ENCODE assay signal across 15 mouse cellular contexts in genomic region chr4:119018573-119018972, GRCm38 (mm10). TPM values are rescaled to one million over a fixed set of nuclear protein-coding genes. Genes with fewer than 3 reads are reported as not detected.
DNase-seq lines count a peak whose midpoint lies in the region; ATAC-seq lines count a peak whose summit lies in the region.
"Had no signal": no experiment of that assay in that cellular context is flagged by ENCODE, and none has a peak within 500 bp of the region (broad histone marks: within the 10 kb centered on the region; RNA-seq: fewer than 3 reads in every experiment).

No protein-coding gene starts in this region.

- peaks cover 40% of the 10 kb centered on the region for H3K4me1 ChIP-seq in hindbrain, embryonic 10.5 days (replicated peaks)
- no peaks in the 10 kb centered on the region for H3K4me1 ChIP-seq in hindbrain, embryonic 14.5 days (replicated peaks; ENCODE audit: control insufficient read depth, insufficient read depth, low read length)
- peaks cover 13% of the 10 kb centered on the region for H3K4me1 ChIP-seq in intestine, embryonic 15.5 days (replicated peaks)
- H3K4me1 ChIP-seq in neural tube, embryonic 15.5 days, result peaks cover 9% of the 10 kb centered on the region; the same call in 1 of the 2 replicates

- no peak for ATAC-seq in hindbrain, embryonic 14.5 days (ENCODE audit: low FRiP score)
- ATAC-seq in intestine, embryonic 15.5 days, result peak; percentile 43; the same call in 1 of the 2 replicates
- ATAC-seq in megakaryocyte-erythroid progenitor cell, adult 5-6 weeks (replicated peaks; ENCODE audit: low FRiP score, low TSS enrichment, poor library complexity, severe bottlenecking), result 0 out of 2 replicates have a peak, but pooled peaks have one; percentile 42
- ATAC-seq in neural tube, embryonic 15.5 days (ENCODE audit: low FRiP score), result no peak

- H3K9me3 ChIP-seq in hindbrain, embryonic 10.5 days, result no peaks in the 10 kb centered on the region
- no peaks in the 10 kb centered on the region for H3K9me3 ChIP-seq in hindbrain, embryonic 14.5 days (ENCODE audit: control insufficient read depth, low read length)
- H3K9me3 ChIP-seq in intestine, embryonic 15.5 days, result no peaks in the 10 kb centered on the region
- H3K9me3 ChIP-seq in neural tube, embryonic 15.5 days (replicated peaks), result no peaks in the 10 kb centered on the region
- H3K9me3 ChIP-seq: hindbrain, embryonic 15.5 days had no signal

- H3K4me3 ChIP-seq in hindbrain, embryonic 10.5 days, result no peak overlapping the region
- H3K4me3 ChIP-seq in hindbrain, embryonic 14.5 days (replicated peaks; ENCODE audit: low read length), result no peak overlapping the region
- H3K4me3 ChIP-seq in intestine, embryonic 15.5 days (replicated peaks), result no peak overlapping the region
- no peak overlapping the region for H3K4me3 ChIP-seq in neural tube, embryonic 15.5 days (replicated peaks)
- H3K4me3 ChIP-seq: hindbrain, embryonic 15.5 days had no signal

- H3K27ac ChIP-seq in hindbrain, embryonic 10.5 days, result peak overlapping the region; percentile 77
- no peak overlapping the region for H3K27ac ChIP-seq in hindbrain, embryonic 14.5 days
- H3K27ac ChIP-seq in intestine, embryonic 15.5 days, result peak overlapping the region; percentile 60
- no peak overlapping the region for H3K27ac ChIP-seq in neural tube, embryonic 15.5 days (replicated peaks)
- H3K27ac ChIP-seq: hindbrain, embryonic 15.5 days had no signal

- WGBS in hindbrain, embryonic 10.5 days, result 65% methylated on average over 6 of the region's 6 CpGs
- WGBS in hindbrain, embryonic 14.5 days, result 66% methylated on average over 6 of the region's 6 CpGs
- WGBS in intestine, embryonic 15.5 days, result 35% methylated on average over 6 of the region's 6 CpGs
- 73% methylated on average over 6 of the region's 6 CpGs for WGBS in neural tube, embryonic 15.5 days

- no peaks in the 10 kb centered on the region for H3K27me3 ChIP-seq in hindbrain, embryonic 10.5 days (ENCODE audit: insufficient read depth, poor library complexity, severe bottlenecking)
- H3K27me3 ChIP-seq in hindbrain, embryonic 14.5 days (ENCODE audit: control insufficient read depth, insufficient read depth, low read length), result no peaks in the 10 kb centered on the region
- H3K27me3 ChIP-seq in intestine, embryonic 15.5 days (replicated peaks), result no peaks in the 10 kb centered on the region
- H3K27me3 ChIP-seq in neural tube, embryonic 15.5 days (replicated peaks), result no peaks in the 10 kb centered on the region
- H3K27me3 ChIP-seq: hindbrain, embryonic 15.5 days had no signal

- H3K36me3 ChIP-seq in hindbrain, embryonic 10.5 days, result no peaks in the 10 kb centered on the region
- no peaks in the 10 kb centered on the region for H3K36me3 ChIP-seq in hindbrain, embryonic 14.5 days (replicated peaks; ENCODE audit: control insufficient read depth, insufficient read depth)
- H3K36me3 ChIP-seq in intestine, embryonic 15.5 days, result no peaks in the 10 kb centered on the region
- H3K36me3 ChIP-seq in neural tube, embryonic 15.5 days, result no peaks in the 10 kb centered on the region
- H3K36me3 ChIP-seq: hindbrain, embryonic 15.5 days had no signal

- DNase-seq in embryo, embryonic 10 days (ENCODE audit: low spot score), result peak; percentile 32
- no peak for DNase-seq in embryo, embryonic 9.5 days (ENCODE audit: extremely low spot score)
- no peak for DNase-seq in hindbrain, embryonic 10.5 days (ENCODE audit: low spot score)
- DNase-seq in hindbrain, embryonic 14.5 days (ENCODE audit: low spot score), result no peak
- DNase-seq in frontal cortex, postnatal 14 days (ENCODE audit: low spot score in 2 of 2), result no peak
- DNase-seq: adrenal gland, adult 2 months; cerebellum, adult 18-20 months; midbrain, embryonic 14.5 days; thymus, postnatal 4 days had no signal

- no peak overlapping the region for H3K9ac ChIP-seq in hindbrain, embryonic 14.5 days
- no peak overlapping the region for H3K9ac ChIP-seq in intestine, embryonic 15.5 days
- H3K9ac ChIP-seq in neural tube, embryonic 15.5 days (replicated peaks), result no peak overlapping the region
- H3K9ac ChIP-seq: hindbrain, embryonic 15.5 days had no signal

- H3K4me2 ChIP-seq in hindbrain, embryonic 14.5 days (replicated peaks), result no peak overlapping the region
- no peak overlapping the region for H3K4me2 ChIP-seq in intestine, embryonic 15.5 days (replicated peaks)
- H3K4me2 ChIP-seq in neural tube, embryonic 15.5 days, result no peak overlapping the region

RNA-seq across cellular contexts. Expression of gene Lao1, which starts 57.2 kb away (rescaled TPM):
- not detected in 2 replicates for polyA plus RNA-seq in hindbrain, embryonic 10.5 days (2016; fragmentation: Nextera tagmentation; extraction: Ambion mirVana)
- polyA plus RNA-seq in hindbrain, embryonic 14.5 days (2014; fragmentation: Nextera tagmentation; extraction: Ambion mirVana), result not detected in 2 replicates
- polyA plus RNA-seq in intestine, embryonic 15.5 days (2015; fragmentation: Nextera tagmentation; extraction: Ambion mirVana), result not detected in 2 replicates
- not detected in 2 replicates for total RNA-seq in megakaryocyte-erythroid progenitor cell, adult 5-6 weeks (2014; fragmentation: Nextera tagmentation)
- total RNA-seq in megakaryocyte-erythroid progenitor cell, adult 5-6 weeks (2017), result not detected in 2 replicates
- not detected in 2 replicates for polyA plus RNA-seq in neural tube, embryonic 15.5 days (2015; fragmentation: Nextera tagmentation; extraction: Ambion mirVana)
- total RNA-seq: ES-E14 had no signal
- polyA plus RNA-seq: adrenal gland, adult 2 months; hindbrain, embryonic 15.5 days; midbrain, embryonic 14.5 days; spleen, adult 2 months had no signal

Comparison
In these comparisons a context has a peak if more than half of its experiments do, and no peak if none do; other contexts are left out.
1. H3K27ac ChIP-seq: peak in hindbrain, embryonic 10.5 days (single experiment) and intestine, embryonic 15.5 days (single experiment); none in hindbrain, embryonic 14.5 days (single experiment) and neural tube, embryonic 15.5 days (single experiment).
2. ATAC-seq: peak in intestine, embryonic 15.5 days (single experiment) and megakaryocyte-erythroid progenitor cell, adult 5-6 weeks (single experiment); none in hindbrain, embryonic 14.5 days (single experiment) and neural tube, embryonic 15.5 days (single experiment).